Mouse (Mus musculus) heart, embryonic 16.5 days (tissue): ENCODE data around the gene Map4k3. TPM values are rescaled to one million over a fixed set of nuclear protein-coding genes. Genes with fewer than 3 reads are reported as not detected.

Experiments
- polyA plus RNA-seq: library from polyadenylated mRNA; unstranded; fragments of >200 nt; fragmentation: Nextera tagmentation; extraction: Ambion mirVana; gene quantifications from 2 replicates; pipeline ENCODE4 v1.2.1, GENCODE M21; 2015

Map4k3 gene
- polyA plus RNA-seq, 1 experiment from 2014 or later = 17.9 TPM

Other genes starting within 250 kb of the Map4k3 start
- 2.3 TPM in 2 replicates for gene Sos1, start 248.0 kb downstream of the Map4k3 start, polyA plus RNA-seq
- gene Cdkl4, start 150.7 kb downstream of the Map4k3 start, polyA plus RNA-seq = 0.14 and 0.32 TPM in 2 replicates
- gene Tmem178, start 216.1 kb upstream of the Map4k3 start, polyA plus RNA-seq = 4.0 and 5.1 TPM in 2 replicates